Mouse (Mus musculus) limb, embryonic 11.5 days (tissue): ENCODE data around the gene Edc3. TPM values are rescaled to one million over a fixed set of nuclear protein-coding genes. Genes with fewer than 3 reads are reported as not detected.

Experiments used
- ATAC-seq: fragments of 200-750 bp; cut with Nextera tagmentation; 2 replicates; pipeline ENCODE4 v1.8.0; 2017; ENCODE audit warnings: low read depth; ENCODE audit not compliant: insufficient number of reproducible peaks, low FRiP score, low TSS enrichment
- DNase-seq: peaks from one replicate; pipeline ENCODE4 v3.0.0-alpha.2; 2015; ENCODE audit warnings: low spot score
- H3K27ac ChIP-seq: fragments of 300-500 bp; sonication (generic); replicated peaks from 2 replicates; pipeline ENCODE4 v1.5.1; 2014; ENCODE audit warnings: low read depth, mild to moderate bottlenecking, low read length
- H3K27me3 ChIP-seq: fragments of 300-500 bp; sonication (generic); 2 replicates; pipeline ENCODE4 v1.6.1; 2014; ENCODE audit warnings: mild to moderate bottlenecking, low read length, mixed read lengths; ENCODE audit not compliant: control insufficient read depth, insufficient read depth
- H3K36me3 ChIP-seq: fragments of 300-500 bp; sonication (generic); 2 replicates; pipeline ENCODE4 v1.6.1; 2014; ENCODE audit warnings: mild to moderate bottlenecking, low read length, moderate library complexity, mixed read lengths; ENCODE audit not compliant: control insufficient read depth, insufficient read depth
- H3K4me1 ChIP-seq: fragments of 300-500 bp; sonication (generic); 2 replicates; pipeline ENCODE4 v1.6.1; 2014; ENCODE audit warnings: low read length, mixed read lengths; ENCODE audit not compliant: control insufficient read depth, insufficient read depth
- H3K4me2 ChIP-seq: fragments of 300-500 bp; sonication (generic); 2 replicates; pipeline ENCODE4 v1.6.1; 2014; ENCODE audit warnings: low read depth, mild to moderate bottlenecking, moderate library complexity; ENCODE audit not compliant: severe bottlenecking
- H3K4me3 ChIP-seq: fragments of 300-500 bp; sonication (generic); 2 replicates; pipeline ENCODE4 v1.5.1; 2014; ENCODE audit warnings: low read depth, low read length
- H3K9ac ChIP-seq: fragments of 300-500 bp; sonication (generic); 2 replicates; pipeline ENCODE4 v1.6.1; 2014; ENCODE audit warnings: mild to moderate bottlenecking, low read length
- H3K9me3 ChIP-seq: fragments of 300-500 bp; sonication (generic); 2 replicates; pipeline ENCODE4 v1.6.1; 2016; ENCODE audit warnings: low read length; ENCODE audit not compliant: control insufficient read depth
- WGBS: fragments of 180-500 bp; shearing (Covaris S2); extraction: QIAGEN DNeasy Blood & Tissue Kit; methylation state at CpG from one replicate; pipeline ENCODE4 v1.1.7; 2014; 5-methylcytosine and 5-hydroxymethylcytosine counted together
- polyA plus RNA-seq: library from polyadenylated mRNA; unstranded; fragments of >200 nt; fragmentation: Nextera tagmentation; extraction: Ambion mirVana; gene quantifications from 2 replicates; pipeline ENCODE4 v1.2.1, GENCODE M21; 2014

Gene Edc3
- polyA plus RNA-seq, 1 experiment from 2014 or later = 29.2 TPM

- ATAC-seq (no peak), DNase-seq (no peak)
- WGBS = 97% methylated on average over 4 of the region's 4 CpGs
- H3K36me3 ChIP-seq = no peaks in the 10 kb centered on the region
- no peaks in the 10 kb centered on the region for H3K27me3 ChIP-seq
- no peak overlapping the region for H3K9ac ChIP-seq
- no peak overlapping the region for H3K27ac ChIP-seq
- peaks cover 21% of the 10 kb centered on the region for H3K4me1 ChIP-seq
- no peak overlapping the region for H3K4me2 ChIP-seq
- no peaks in the 10 kb centered on the region for H3K9me3 ChIP-seq
- H3K4me3 ChIP-seq = no peak overlapping the region
Observed at GRCm38 (mm10) chr9:57767231-57767630, 58.9 kb downstream of the Edc3 start.

- 61% methylated on average over 2 of the region's 2 CpGs for WGBS
- no peak overlapping the region for H3K9ac ChIP-seq
- H3K36me3 ChIP-seq = no peaks in the 10 kb centered on the region
- no peak for DNase-seq
- no peak overlapping the region for H3K4me2 ChIP-seq
- H3K9me3 ChIP-seq = no peaks in the 10 kb centered on the region
- H3K4me3 ChIP-seq = no peak overlapping the region
- peaks cover 5% of the 10 kb centered on the region; the same call in 1 of the 2 replicates for H3K4me1 ChIP-seq
- no peaks in the 10 kb centered on the region for H3K27me3 ChIP-seq
- no peak for ATAC-seq
- H3K27ac ChIP-seq = no peak overlapping the region
Observed at GRCm38 (mm10) chr9:57769539-57770069, 61.3 kb downstream of the Edc3 start.

GRCm38 (mm10) chr9:57770214-57770613 is 61.9 kb downstream of the Edc3 start:
- H3K27ac ChIP-seq = no peak overlapping the region
- 94% methylated on average over 1 of the region's 1 CpGs for WGBS
- H3K4me3 ChIP-seq = no peak overlapping the region
- no peaks in the 10 kb centered on the region for H3K9me3 ChIP-seq
- no peak overlapping the region for H3K9ac ChIP-seq
- no peak for ATAC-seq
- H3K27me3 ChIP-seq = no peaks in the 10 kb centered on the region
- peaks cover 5% of the 10 kb centered on the region; the same call in 1 of the 2 replicates for H3K4me1 ChIP-seq
- no peak overlapping the region for H3K4me2 ChIP-seq
- no peak for DNase-seq
- H3K36me3 ChIP-seq = no peaks in the 10 kb centered on the region

- 88% methylated on average over 2 of the region's 2 CpGs for WGBS
- Histone ChIP-seq H3K9me3 (no peaks in the 10 kb centered on the region), H3K9ac (no peak overlapping the region), H3K27me3 (no peaks in the 10 kb centered on the region), H3K27ac (no peak overlapping the region), H3K4me3 (no peak overlapping the region), H3K36me3 (no peaks in the 10 kb centered on the region), H3K4me1 (peaks cover 5% of the 10 kb centered on the region; the same call in 1 of the 2 replicates), H3K4me2 (no peak overlapping the region)
- DNase-seq (no peak), ATAC-seq (no peak)
Observed at GRCm38 (mm10) chr9:57770836-57771235, 62.5 kb downstream of the Edc3 start.

- Histone ChIP-seq H3K27me3 (no peaks in the 10 kb centered on the region), H3K4me2 (no peak overlapping the region), H3K9ac (no peak overlapping the region), H3K4me3 (no peak overlapping the region), H3K36me3 (no peaks in the 10 kb centered on the region), H3K4me1 (no peaks in the 10 kb centered on the region), H3K9me3 (no peaks in the 10 kb centered on the region), H3K27ac (no peak overlapping the region)
- no peak for ATAC-seq
- no peak for DNase-seq
- WGBS = 61% methylated on average over 3 of the region's 3 CpGs
Observed at GRCm38 (mm10) chr9:57773754-57774153, 65.4 kb downstream of the Edc3 start.

GRCm38 (mm10) chr9:57774168-57774567 is 65.8 kb downstream of the Edc3 start:
- Histone ChIP-seq H3K27me3 (no peaks in the 10 kb centered on the region), H3K27ac (no peak overlapping the region), H3K9me3 (no peaks in the 10 kb centered on the region), H3K4me2 (no peak overlapping the region), H3K4me1 (no peaks in the 10 kb centered on the region), H3K36me3 (no peaks in the 10 kb centered on the region), H3K4me3 (no peak overlapping the region), H3K9ac (no peak overlapping the region)
- no peak for DNase-seq
- ATAC-seq = no peak
- WGBS = 15% methylated on average over 1 of the region's 1 CpGs

GRCm38 (mm10) chr9:57775026-57775425 is 66.7 kb downstream of the Edc3 start:
- no peaks in the 10 kb centered on the region for H3K4me1 ChIP-seq
- 71% methylated on average over 5 of the region's 5 CpGs for WGBS
- no peaks in the 10 kb centered on the region for H3K36me3 ChIP-seq
- H3K9ac ChIP-seq = no peak overlapping the region
- ATAC-seq = no peak
- H3K27me3 ChIP-seq = no peaks in the 10 kb centered on the region
- H3K9me3 ChIP-seq = no peaks in the 10 kb centered on the region
- no peak for DNase-seq
- no peak overlapping the region for H3K4me2 ChIP-seq
- H3K4me3 ChIP-seq = no peak overlapping the region
- H3K27ac ChIP-seq = 0 out of 2 replicates have a peak overlapping the region, but pooled peaks have one; percentile 21

GRCm38 (mm10) chr9:57775736-57776135 is 67.4 kb downstream of the Edc3 start:
- Histone ChIP-seq H3K9ac (no peak overlapping the region), H3K9me3 (no peaks in the 10 kb centered on the region), H3K4me1 (no peaks in the 10 kb centered on the region), H3K27me3 (no peaks in the 10 kb centered on the region), H3K27ac (no peak overlapping the region), H3K4me3 (no peak overlapping the region), H3K36me3 (no peaks in the 10 kb centered on the region), H3K4me2 (no peak overlapping the region)
- WGBS = 46% methylated on average over 4 of the region's 4 CpGs
- DNase-seq = no peak
- no peak for ATAC-seq

GRCm38 (mm10) chr9:57782656-57783055 is 74.3 kb downstream of the Edc3 start:
- 96% methylated on average over 3 of the region's 3 CpGs for WGBS
- Histone ChIP-seq H3K36me3 (peaks cover 2% of the 10 kb centered on the region; the same call in 1 of the 2 replicates), H3K27me3 (no peaks in the 10 kb centered on the region), H3K27ac (no peak overlapping the region), H3K9me3 (no peaks in the 10 kb centered on the region), H3K9ac (no peak overlapping the region), H3K4me1 (no peaks in the 10 kb centered on the region), H3K4me3 (no peak overlapping the region), H3K4me2 (no peak overlapping the region)
- no peak for DNase-seq
- ATAC-seq = no peak
